Mouse (Mus musculus) liver, embryonic 14.5 days (tissue): ENCODE measurements around the gene Cracr2b.

Experiments used
- CTCF ChIP-seq: IDR thresholded peaks from 2 replicates; pipeline ENCODE4 v1.5.1; 2016; ENCODE audit warnings: antibody characterized with exemption, low read depth, control low read depth
- EP300 ChIP-seq: IDR thresholded peaks from 2 replicates; pipeline ENCODE4 v1.6.1; 2016; ENCODE audit warnings: antibody characterized with exemption, low read depth

DNA sequence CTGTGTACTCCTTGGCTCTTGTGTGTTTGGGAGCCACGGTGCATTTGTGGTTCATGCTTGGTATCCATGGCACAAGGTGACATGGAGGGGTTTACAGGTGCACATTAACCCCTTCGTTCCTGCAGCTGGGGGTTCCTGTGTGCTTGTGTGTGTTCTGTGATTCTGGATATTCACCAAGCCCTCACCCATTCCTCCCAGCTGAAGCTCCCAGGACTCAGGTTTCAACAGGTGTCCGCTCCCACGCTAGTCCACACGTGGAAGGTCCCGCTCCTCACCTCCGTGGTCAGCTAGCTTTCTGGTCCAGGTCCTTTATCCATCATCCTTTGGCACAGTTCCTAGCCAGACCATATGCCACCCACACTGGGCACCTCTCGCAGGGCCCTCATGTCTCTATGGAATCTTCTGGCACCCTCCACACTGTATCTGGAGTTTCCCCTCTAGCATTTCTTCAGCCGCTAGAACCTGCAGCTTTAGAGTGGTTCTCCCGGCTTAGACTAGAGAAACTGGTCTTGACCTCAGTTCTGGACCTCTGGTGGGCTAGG lies 5.8 kb downstream of the Cracr2b start:
- no peak for TF ChIP-seq CTCF
- no peak for TF ChIP-seq EP300
